15 mouse cellular contexts compared by ENCODE assay signal in the genomic region with DNA sequence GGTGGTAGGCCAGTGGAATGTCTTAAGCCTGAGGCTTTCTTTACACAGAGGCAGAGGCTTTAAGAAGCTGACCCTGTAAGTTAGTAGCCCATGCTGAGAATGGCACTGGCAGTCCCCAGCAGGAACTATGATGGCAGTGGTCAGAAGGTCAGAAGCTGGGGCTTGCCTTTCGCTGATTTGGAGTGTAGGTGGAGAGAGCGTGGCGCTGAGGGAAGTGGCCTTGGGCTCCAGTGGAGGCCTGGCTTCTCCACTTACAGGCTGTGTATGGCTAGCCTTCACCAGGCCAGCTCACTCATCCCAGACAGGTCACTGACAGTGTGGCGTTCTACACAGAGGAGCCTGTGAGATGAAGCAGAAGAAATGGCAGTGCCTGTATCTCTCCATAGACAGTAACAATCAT. TPM values are rescaled to one million over a fixed set of nuclear protein-coding genes. Genes with fewer than 3 reads are reported as not detected.
A peak's percentile ranks its signal among the peaks of the same experiment; 100 is the strongest.
DNase-seq lines count a peak whose midpoint lies in the region; ATAC-seq and TF ChIP-seq lines count a peak whose summit lies in the region.
"Had no signal": no experiment of that assay in that cellular context is flagged by ENCODE, and none has a peak within 500 bp of the region (broad histone marks: within the 10 kb centered on the region; RNA-seq: fewer than 3 reads in every experiment).

No protein-coding gene starts in this region.

- no peak for TF ChIP-seq CTCF in gastrocnemius, adult 2 months (IDR thresholded peaks at IDR 0.05)
- no peak for TF ChIP-seq CTCF in intestine, postnatal 0 days (IDR thresholded peaks at IDR 0.05; ENCODE audit: low read depth)

- H3K9ac ChIP-seq in intestine, embryonic 16.5 days (ENCODE audit: low read depth, low read length) = no peak overlapping the region
- H3K9ac ChIP-seq in intestine, embryonic 15.5 days = no peak overlapping the region
- H3K9ac ChIP-seq in intestine, postnatal 0 days (ENCODE audit: low read depth, low read length) = no peak overlapping the region
- no peak overlapping the region for H3K9ac ChIP-seq in neural tube, embryonic 15.5 days (replicated peaks)
- H3K9ac ChIP-seq: forebrain, embryonic 15.5 days; lung, embryonic 14.5 days; neural tube, embryonic 12.5 days had no signal

- no peak overlapping the region for H3K4me3 ChIP-seq in gastrocnemius, adult 2 months
- H3K4me3 ChIP-seq in intestine, embryonic 16.5 days (ENCODE audit: low read length) = no peak overlapping the region
- H3K4me3 ChIP-seq in intestine, embryonic 15.5 days (replicated peaks) = no peak overlapping the region
- H3K4me3 ChIP-seq in intestine, postnatal 0 days (ENCODE audit: low read depth, low read length) = no peak overlapping the region
- no peak overlapping the region for H3K4me3 ChIP-seq in neural tube, embryonic 15.5 days (replicated peaks)
- H3K4me3 ChIP-seq: forebrain, embryonic 15.5 days; neural tube, embryonic 12.5 days had no signal

- no peak for DNase-seq in gastrocnemius, adult 2 months
- no peak for DNase-seq in gastrocnemius, postnatal 14 days
- DNase-seq in adrenal gland, adult 2 months = peak; percentile 72
- DNase-seq in ovary, postnatal 14 days (ENCODE audit: low spot score) = no peak
- DNase-seq: lung, embryonic 14.5 days; retina, postnatal 1 day; spleen, adult 18-20 months; thymus, postnatal 14 days had no signal

- no peak overlapping the region for H3K4me2 ChIP-seq in intestine, embryonic 16.5 days (ENCODE audit: low read depth, low read length)
- no peak overlapping the region for H3K4me2 ChIP-seq in intestine, embryonic 15.5 days (replicated peaks)
- H3K4me2 ChIP-seq in intestine, postnatal 0 days (replicated peaks; ENCODE audit: low read depth) = no peak overlapping the region
- H3K4me2 ChIP-seq in neural tube, embryonic 15.5 days = no peak overlapping the region
- H3K4me2 ChIP-seq: forebrain, embryonic 15.5 days; lung, embryonic 14.5 days; neural tube, embryonic 12.5 days had no signal

- 86% methylated on average over 4 of the region's 4 CpGs for WGBS in intestine, embryonic 16.5 days
- 84% methylated on average over 4 of the region's 4 CpGs for WGBS in intestine, embryonic 15.5 days
- 91% methylated on average over 4 of the region's 4 CpGs for WGBS in intestine, postnatal 0 days
- WGBS in neural tube, embryonic 15.5 days = 83% methylated on average over 4 of the region's 4 CpGs

- no peaks in the 10 kb centered on the region for H3K27me3 ChIP-seq in intestine, embryonic 16.5 days (replicated peaks; ENCODE audit: control insufficient read depth, insufficient read depth, low read length)
- H3K27me3 ChIP-seq in intestine, embryonic 15.5 days (replicated peaks) = no peaks in the 10 kb centered on the region
- H3K27me3 ChIP-seq in intestine, postnatal 0 days (replicated peaks; ENCODE audit: control insufficient read depth, insufficient read depth, low read length) = no peaks in the 10 kb centered on the region
- no peaks in the 10 kb centered on the region for H3K27me3 ChIP-seq in neural tube, embryonic 15.5 days (replicated peaks)
- H3K27me3 ChIP-seq: forebrain, embryonic 15.5 days; neural tube, embryonic 12.5 days had no signal

- intact Hi-C loops in gastrocnemius, adult 2 months (cut with DNase I) = no loop called here
- intact Hi-C loops in gastrocnemius, postnatal 14 days (cut with DNase I; ENCODE audit: low total_unique reads) = no loop called here

- no peaks in the 10 kb centered on the region for H3K9me3 ChIP-seq in intestine, embryonic 16.5 days (ENCODE audit: control insufficient read depth, low read length)
- no peaks in the 10 kb centered on the region for H3K9me3 ChIP-seq in intestine, embryonic 15.5 days
- no peaks in the 10 kb centered on the region for H3K9me3 ChIP-seq in intestine, postnatal 0 days (ENCODE audit: control insufficient read depth)
- no peaks in the 10 kb centered on the region for H3K9me3 ChIP-seq in neural tube, embryonic 15.5 days (replicated peaks)
- H3K9me3 ChIP-seq: forebrain, embryonic 15.5 days; neural tube, embryonic 12.5 days had no signal

- peak overlapping the region; percentile 2; the same call in 1 of the 2 replicates for H3K27ac ChIP-seq in gastrocnemius, adult 2 months
- H3K27ac ChIP-seq in intestine, embryonic 16.5 days (ENCODE audit: low read length) = peak overlapping the region; percentile 2; the same call in 1 of the 2 replicates
- no peak overlapping the region for H3K27ac ChIP-seq in intestine, embryonic 15.5 days
- peak overlapping the region; percentile 84 for H3K27ac ChIP-seq in intestine, postnatal 0 days (ENCODE audit: low read depth, low read length)
- no peak overlapping the region for H3K27ac ChIP-seq in neural tube, embryonic 15.5 days (replicated peaks)
- H3K27ac ChIP-seq: forebrain, embryonic 15.5 days; neural tube, embryonic 12.5 days had no signal

- H3K4me1 ChIP-seq in intestine, embryonic 16.5 days (ENCODE audit: control insufficient read depth, insufficient read depth, low read length) = peaks cover 6% of the 10 kb centered on the region; the same call in 1 of the 2 replicates
- peaks cover 5% of the 10 kb centered on the region; the same call in 1 of the 2 replicates for H3K4me1 ChIP-seq in intestine, embryonic 15.5 days (replicated peaks)
- no peaks in the 10 kb centered on the region for H3K4me1 ChIP-seq in intestine, postnatal 0 days (replicated peaks; ENCODE audit: control insufficient read depth, insufficient read depth, low read length)
- peaks cover 24% of the 10 kb centered on the region for H3K4me1 ChIP-seq in neural tube, embryonic 15.5 days

- ATAC-seq in intestine, embryonic 16.5 days = no peak
- no peak for ATAC-seq in intestine, embryonic 15.5 days
- ATAC-seq in intestine, postnatal 0 days = no peak
- ATAC-seq in neural tube, embryonic 15.5 days (ENCODE audit: low FRiP score) = no peak
- ATAC-seq: forebrain, embryonic 15.5 days; midbrain, embryonic 16.5 days had no signal

- 0 out of 2 replicates have a peak, but pooled peaks cover 2% of the 10 kb centered on the region for H3K36me3 ChIP-seq in intestine, embryonic 16.5 days (ENCODE audit: control insufficient read depth, insufficient read depth, low read length)
- H3K36me3 ChIP-seq in intestine, embryonic 15.5 days = peaks cover 3% of the 10 kb centered on the region; the same call in 1 of the 2 replicates
- peaks cover 50% of the 10 kb centered on the region for H3K36me3 ChIP-seq in intestine, postnatal 0 days (ENCODE audit: control insufficient read depth, insufficient read depth)
- peaks cover 13% of the 10 kb centered on the region for H3K36me3 ChIP-seq in neural tube, embryonic 15.5 days

RNA-seq across cellular contexts. Expression of gene Ncs1, which starts 42.7 kb away (rescaled TPM):
- total RNA-seq in gastrocnemius, adult 2 months (2021) = 1 to 10 TPM; 4.6 to 5.1 TPM
- total RNA-seq in gastrocnemius, postnatal 14 days (2021) = 10 to 100 TPM in 1 of 2 experiments, 1 to 10 TPM in 1; 6.1 to 12.0 TPM
- 18.3 and 18.7 TPM in 2 replicates for polyA plus RNA-seq in intestine, embryonic 16.5 days (2015; fragmentation: Nextera tagmentation; extraction: Ambion mirVana)
- 23.9 and 25.0 TPM in 2 replicates for polyA plus RNA-seq in intestine, embryonic 15.5 days (2015; fragmentation: Nextera tagmentation; extraction: Ambion mirVana)
- total RNA-seq in adrenal gland, adult 2 months (2021) = 10 to 100 TPM in 1 of 2 experiments, 1 to 10 TPM in 1; 3.0 to 12.8 TPM
- polyA plus RNA-seq in adrenal gland, adult 2 months (2012; rRNA removed) = 2.9 and 3.9 TPM in 2 replicates
- polyA plus RNA-seq in intestine, postnatal 0 days (2015; fragmentation: Nextera tagmentation; extraction: Ambion mirVana) = 8.4 and 8.5 TPM in 2 replicates
- polyA plus RNA-seq in neural tube, embryonic 15.5 days (2015; fragmentation: Nextera tagmentation; extraction: Ambion mirVana) = 145 and 179 TPM in 2 replicates

RNA-seq across cellular contexts. Expression of gene Gpr107, which starts 50.8 kb away (rescaled TPM):
- total RNA-seq in gastrocnemius, adult 2 months (2021) = 10 to 100 TPM; 24.5 to 29.0 TPM
- 10 to 100 TPM; 24.7 to 25.2 TPM for total RNA-seq in gastrocnemius, postnatal 14 days (2021)
- 30.4 and 32.5 TPM in 2 replicates for polyA plus RNA-seq in intestine, embryonic 16.5 days (2015; fragmentation: Nextera tagmentation; extraction: Ambion mirVana)
- 30.0 and 31.1 TPM in 2 replicates for polyA plus RNA-seq in intestine, embryonic 15.5 days (2015; fragmentation: Nextera tagmentation; extraction: Ambion mirVana)
- 10 to 100 TPM; 54.9 to 55.8 TPM for total RNA-seq in adrenal gland, adult 2 months (2021)
- polyA plus RNA-seq in adrenal gland, adult 2 months (2012; rRNA removed) = 18.2 and 21.7 TPM in 2 replicates
- 46.8 and 48.3 TPM in 2 replicates for polyA plus RNA-seq in intestine, postnatal 0 days (2015; fragmentation: Nextera tagmentation; extraction: Ambion mirVana)
- polyA plus RNA-seq in neural tube, embryonic 15.5 days (2015; fragmentation: Nextera tagmentation; extraction: Ambion mirVana) = 33.7 and 36.3 TPM in 2 replicates

Comparison
In these comparisons a context has a peak if more than half of its experiments do, and no peak if none do; other contexts are left out.
1. H3K27ac ChIP-seq: peak in gastrocnemius, adult 2 months (single experiment), intestine, embryonic 16.5 days (single experiment) and intestine, postnatal 0 days (single experiment); none in intestine, embryonic 15.5 days (single experiment) and neural tube, embryonic 15.5 days (single experiment).